Mouse (Mus musculus): ENCODE measurements at regions not wholly inside any gene's neighbourhood (a gene's known extent, or its start where the extent isn't known, plus 50 kb on each side); places are given as distances from the start of the nearest gene placed in this dataset.

DNA sequence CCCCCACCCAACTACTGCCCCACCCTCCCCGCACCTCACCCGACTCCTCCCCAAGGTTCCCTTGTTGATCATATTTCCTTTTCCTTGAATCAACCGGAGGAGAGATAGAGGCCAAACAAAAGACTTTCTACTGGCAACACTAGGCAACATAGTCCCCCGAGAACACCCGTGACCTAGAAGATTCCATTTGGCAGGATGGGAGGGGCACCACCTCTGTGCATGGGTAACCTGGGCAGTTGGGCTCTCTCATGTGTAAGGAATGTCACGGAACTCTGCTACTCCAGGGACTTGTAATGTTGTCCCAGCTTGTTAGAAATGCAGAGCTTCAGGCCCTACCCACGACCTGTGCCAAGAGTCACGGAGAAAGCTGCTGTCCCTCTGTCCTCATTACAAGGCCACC is 55.6 kb upstream of the Bod1 start:
- TF ChIP-seq CTCF (conservative IDR thresholded peaks at IDR 0.05; ENCODE audit: insufficient read depth, insufficient read length, low read depth, low read length): no peak
- no peak for TF ChIP-seq POLR2A (IDR thresholded peaks at IDR 0.05; ENCODE audit: low read depth, low read length)

Measured in kidney, adult 2 months (tissue).